Mouse (Mus musculus): ENCODE data around the gene A230072I06Rik.

Gene A230072I06Rik

DNA sequence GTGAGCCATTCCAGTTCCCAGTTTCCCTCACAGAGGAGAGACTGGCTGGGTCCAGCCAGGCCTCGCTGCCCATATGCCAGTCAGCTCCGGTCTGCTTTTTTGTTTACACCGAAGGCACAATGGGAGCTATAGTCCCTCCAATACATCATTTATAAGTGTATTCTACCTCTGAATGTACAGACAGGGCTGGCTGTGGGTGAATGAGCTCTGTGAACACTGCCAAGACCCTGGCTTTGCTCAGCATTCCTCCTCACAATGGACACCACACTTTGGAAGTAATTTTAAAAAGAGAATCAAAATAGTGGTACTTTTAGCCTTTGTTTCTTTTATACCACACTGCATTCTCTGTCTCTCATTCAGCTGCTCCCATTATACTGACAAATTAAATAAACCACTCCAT is 44.6 kb downstream of the A230072I06Rik start:
- no peak for DNase-seq (ENCODE audit: low read depth, low spot score)

- DNase-seq (ENCODE audit: low read depth, low spot score), result no peak
Measured at GRCm38 (mm10) chr8:12324561-12324960, 45.9 kb downstream of the A230072I06Rik start.

DNA sequence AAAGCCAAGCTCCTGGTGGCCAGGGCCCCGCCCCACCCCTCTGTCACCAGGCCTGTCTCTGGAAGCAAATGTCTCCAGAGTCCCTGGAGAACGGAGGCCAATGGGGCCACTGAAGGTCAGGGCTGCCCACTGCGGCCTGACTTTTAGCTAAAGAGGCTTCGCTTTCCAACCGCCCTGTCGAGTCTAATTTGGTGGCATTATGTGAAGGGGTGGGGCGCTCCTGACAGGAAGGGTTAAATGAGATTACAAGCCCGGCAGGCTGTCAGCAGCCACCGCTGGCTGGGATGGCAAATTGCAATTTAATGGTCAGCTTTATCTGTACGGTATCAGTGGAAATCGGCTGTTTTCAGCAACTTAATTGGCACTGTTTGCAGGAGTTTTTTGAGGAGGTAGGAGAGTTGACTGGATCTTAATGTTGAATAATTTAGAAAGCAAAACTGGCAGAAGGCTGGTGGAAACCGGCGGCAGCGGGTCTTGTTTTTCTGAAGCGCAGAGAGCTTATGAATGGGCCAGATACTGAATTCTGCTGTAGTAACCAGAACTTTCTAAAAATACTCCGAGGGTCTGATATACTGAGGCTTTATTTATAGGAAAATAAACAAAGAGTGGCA is 46.5 kb downstream of the A230072I06Rik start:
- DNase-seq (ENCODE audit: low read depth, low spot score), result no peak

DNA sequence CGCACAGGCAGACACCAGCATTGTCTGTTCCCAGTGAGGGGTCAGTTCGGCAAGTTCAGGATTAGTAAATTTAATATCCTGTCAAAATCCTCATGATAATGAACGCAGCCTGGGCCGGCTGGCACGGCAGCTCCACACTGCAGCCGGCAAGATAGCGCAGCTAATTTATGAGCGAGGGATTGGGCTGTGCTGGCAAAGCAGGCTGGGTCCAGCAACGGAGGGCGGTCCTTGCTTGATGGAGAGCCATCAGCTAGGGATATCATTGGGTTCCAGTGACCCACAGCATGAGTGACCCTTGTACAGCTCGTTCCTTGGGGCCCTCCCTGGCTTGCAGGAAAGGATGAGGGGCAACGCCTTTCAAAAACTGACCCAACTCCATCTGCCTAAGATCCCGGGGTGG is 48.6 kb downstream of the A230072I06Rik start:
- DNase-seq (ENCODE audit: low read depth, low spot score), result no peak

DNA sequence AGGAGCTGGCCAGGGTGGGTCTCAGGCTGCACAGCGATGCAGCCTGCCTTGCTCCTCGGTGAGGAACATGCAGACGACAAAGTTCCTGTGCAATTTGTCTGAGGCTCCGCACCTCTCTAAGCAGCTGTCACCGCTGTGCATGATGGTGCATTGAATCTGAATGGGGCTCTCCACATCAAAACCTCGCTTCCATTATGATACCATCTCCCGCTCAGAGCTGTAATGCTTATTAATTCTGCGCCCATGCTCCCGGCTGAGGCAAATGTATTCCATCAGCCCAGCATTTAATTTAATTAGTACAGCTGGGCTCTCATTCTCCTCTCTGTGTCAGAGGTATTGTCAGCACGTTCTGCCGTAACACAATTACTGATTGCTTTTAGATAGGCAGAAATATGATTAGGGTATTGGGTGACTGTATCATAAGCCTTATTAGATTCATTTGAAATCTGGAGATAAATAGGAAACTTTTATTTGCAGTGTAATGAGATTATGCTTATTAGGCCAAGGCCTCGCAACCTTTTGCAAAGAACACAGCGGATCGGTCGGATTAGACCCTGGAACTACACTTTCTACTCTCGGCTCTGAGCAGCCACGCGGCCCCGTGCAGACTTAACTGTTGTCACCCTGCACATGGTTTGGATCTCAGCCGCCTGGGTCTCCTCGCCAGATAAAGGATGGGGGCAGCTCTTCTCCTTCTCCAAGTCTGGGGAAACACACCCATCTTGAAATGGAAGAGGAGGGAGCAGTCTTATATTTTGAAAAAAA is 49.3 kb downstream of the A230072I06Rik start:
- DNase-seq (ENCODE audit: low read depth, low spot score), result no peak

DNA sequence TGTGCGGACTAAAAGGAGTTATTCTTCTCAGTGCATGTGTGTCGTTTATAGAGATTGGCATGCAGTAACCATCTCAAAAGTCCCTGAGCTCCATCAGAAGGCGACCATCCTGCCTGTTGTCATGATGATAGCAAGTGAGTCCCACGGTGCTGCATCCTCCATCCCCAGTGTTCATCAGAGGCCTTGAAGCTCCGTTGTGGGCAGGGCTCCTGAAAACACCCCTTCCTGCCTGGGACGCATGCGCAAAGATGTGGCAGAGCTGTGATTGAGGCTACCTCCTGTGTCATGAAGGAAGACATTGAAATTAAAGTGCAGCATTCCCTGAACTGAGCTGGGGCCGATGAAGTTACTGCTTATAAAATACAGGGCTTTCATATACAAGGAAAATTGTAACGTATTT is 49.9 kb downstream of the A230072I06Rik start:
- no peak for DNase-seq (ENCODE audit: low read depth, low spot score)

DNA sequence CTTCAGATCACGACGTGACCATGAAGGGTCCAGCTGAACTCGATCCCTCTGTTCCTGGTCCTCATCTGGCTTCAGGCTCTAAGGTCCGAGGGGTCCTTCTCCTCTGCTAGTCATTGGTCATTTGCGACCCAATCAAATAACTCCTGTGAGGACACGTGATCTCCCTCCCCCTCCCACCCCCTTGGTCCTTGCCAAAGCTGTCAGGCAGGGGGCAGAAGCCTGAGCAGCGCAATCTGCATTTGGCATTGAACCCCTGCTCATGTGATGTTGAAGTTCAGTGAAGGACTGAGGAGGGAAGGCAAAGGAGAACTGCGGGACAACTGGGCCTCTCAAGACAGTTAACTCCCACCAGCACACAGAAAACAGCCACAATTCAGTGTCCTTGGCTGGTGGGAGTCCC is 51.4 kb downstream of the A230072I06Rik start:
- DNase-seq (ENCODE audit: low read depth, low spot score), result no peak

Measured in retina, postnatal 7 days (tissue).